Mouse (Mus musculus): Measurements from ENCODE around the gene Syngr3. TPM values are rescaled to one million over a fixed set of nuclear protein-coding genes. Genes with fewer than 3 reads are reported as not detected.

Syngr3 gene
- polyA plus RNA-seq, 1 experiment from 2014 or later, result 1.9 TPM

- peaks cover 26% of the 10 kb centered on the region for H3K27me3 ChIP-seq (ENCODE audit: control insufficient read depth, insufficient read depth, low read depth, low read length)
- peak; percentile 63; the same call in 1 of the 2 replicates for ATAC-seq (ENCODE audit: low read depth)
- H3K27ac ChIP-seq (ENCODE audit: low read length), result peak overlapping the region; percentile 88
- 2% methylated on average over 19 of the region's 19 CpGs for whole genome bisulfite sequencing
- H3K4me1 ChIP-seq (replicated peaks; ENCODE audit: control insufficient read depth, insufficient read depth, low read length), result peaks cover 22% of the 10 kb centered on the region
- peak overlapping the region; percentile 65 for H3K9ac ChIP-seq (ENCODE audit: low read length)
- H3K4me2 ChIP-seq (ENCODE audit: low read depth, low read length), result peak overlapping the region; percentile 83
- no peaks in the 10 kb centered on the region for H3K36me3 ChIP-seq (ENCODE audit: control insufficient read depth, insufficient read depth, low read length)
- peak overlapping the region; percentile 43 for H3K4me3 ChIP-seq (ENCODE audit: low read length)
- no peaks in the 10 kb centered on the region for H3K9me3 ChIP-seq (ENCODE audit: control insufficient read depth, low read length)
Measured at GRCm38 (mm10) chr17:24653967-24654710, 35.6 kb downstream of the Syngr3 start.

- WGBS, result 58% methylated on average over 3 of the region's 3 CpGs
- Histone ChIP-seq H3K4me1 (replicated peaks; ENCODE audit: control insufficient read depth, insufficient read depth, low read length) (peaks cover 29% of the 10 kb centered on the region), H3K27me3 (ENCODE audit: control insufficient read depth, insufficient read depth, low read depth, low read length) (peaks cover 4% of the 10 kb centered on the region; the same call in 1 of the 2 replicates), H3K27ac (ENCODE audit: low read length) (no peak overlapping the region), H3K4me3 (ENCODE audit: low read length) (no peak overlapping the region), H3K4me2 (ENCODE audit: low read depth, low read length) (no peak overlapping the region), H3K9ac (ENCODE audit: low read length) (no peak overlapping the region), H3K9me3 (ENCODE audit: control insufficient read depth, low read length) (no peaks in the 10 kb centered on the region), H3K36me3 (ENCODE audit: control insufficient read depth, insufficient read depth, low read length) (no peaks in the 10 kb centered on the region)
- no peak for ATAC-seq (ENCODE audit: low read depth)
Measured at GRCm38 (mm10) chr17:24651835-24652234, 37.9 kb downstream of the Syngr3 start.

- Histone ChIP-seq H3K4me1 (replicated peaks; ENCODE audit: control insufficient read depth, insufficient read depth, low read length) (peaks cover 29% of the 10 kb centered on the region), H3K9ac (ENCODE audit: low read length) (no peak overlapping the region), H3K27me3 (ENCODE audit: control insufficient read depth, insufficient read depth, low read depth, low read length) (no peaks in the 10 kb centered on the region), H3K27ac (ENCODE audit: low read length) (peak overlapping the region; percentile 15; the same call in 1 of the 2 replicates), H3K36me3 (ENCODE audit: control insufficient read depth, insufficient read depth, low read length) (no peaks in the 10 kb centered on the region), H3K4me2 (ENCODE audit: low read depth, low read length) (peak overlapping the region; percentile 83), H3K4me3 (ENCODE audit: low read length) (no peak overlapping the region), H3K9me3 (ENCODE audit: control insufficient read depth, low read length) (no peaks in the 10 kb centered on the region)
- 69% methylated on average over 4 of the region's 4 CpGs for WGBS
- ATAC-seq (ENCODE audit: low read depth), result no peak
Measured at GRCm38 (mm10) chr17:24650766-24651165, 39.0 kb downstream of the Syngr3 start.

- peak within 1 kb of the TSS; percentile 67 for H3K27ac ChIP-seq (ENCODE audit: low read length)
- no peaks in the 10 kb centered on the region for H3K27me3 ChIP-seq (ENCODE audit: control insufficient read depth, insufficient read depth, low read depth, low read length)
- H3K36me3 ChIP-seq (ENCODE audit: control insufficient read depth, insufficient read depth, low read length), result no peaks in the 10 kb centered on the region
- H3K4me1 ChIP-seq (replicated peaks; ENCODE audit: control insufficient read depth, insufficient read depth, low read length), result peaks cover 33% of the 10 kb centered on the region
- WGBS, result under 1% methylated on average over 25 of the region's 41 CpGs
- H3K4me2 ChIP-seq (ENCODE audit: low read depth, low read length), result peak within 1 kb of the TSS; percentile 83
- ATAC-seq (ENCODE audit: low read depth), result peak; percentile 83
- no peaks in the 10 kb centered on the region for H3K9me3 ChIP-seq (ENCODE audit: control insufficient read depth, low read length)
- H3K9ac ChIP-seq (ENCODE audit: low read length), result peak within 1 kb of the TSS; percentile 93
- H3K4me3 ChIP-seq (ENCODE audit: low read length), result peak within 1 kb of the TSS; percentile 86
Measured at GRCm38 (mm10) chr17:24650070-24650616, 39.6 kb downstream of the Syngr3 start, which contains the start of gene Slc9a3r2. Gene Slc9a3r2, minus strand, starts transcription at chr17:24650327.

- Histone ChIP-seq H3K9ac (ENCODE audit: low read length) (peak overlapping the region; percentile 93), H3K4me3 (ENCODE audit: low read length) (peak overlapping the region; percentile 86), H3K4me2 (ENCODE audit: low read depth, low read length) (peak overlapping the region; percentile 83), H3K27me3 (ENCODE audit: control insufficient read depth, insufficient read depth, low read depth, low read length) (no peaks in the 10 kb centered on the region), H3K27ac (ENCODE audit: low read length) (peak overlapping the region; percentile 67), H3K9me3 (ENCODE audit: control insufficient read depth, low read length) (no peaks in the 10 kb centered on the region), H3K4me1 (replicated peaks; ENCODE audit: control insufficient read depth, insufficient read depth, low read length) (peaks cover 38% of the 10 kb centered on the region), H3K36me3 (ENCODE audit: control insufficient read depth, insufficient read depth, low read length) (no peaks in the 10 kb centered on the region)
- WGBS, result under 1% methylated on average over 35 of the region's 35 CpGs
- peak; percentile 24; the same call in 1 of the 2 replicates for ATAC-seq (ENCODE audit: low read depth)
Measured at GRCm38 (mm10) chr17:24649581-24650069, 40.1 kb downstream of the Syngr3 start.

GRCm38 (mm10) chr17:24648731-24649377 lies 40.9 kb downstream of the Syngr3 start:
- WGBS, result 65% methylated on average over 10 of the region's 10 CpGs
- Histone ChIP-seq H3K36me3 (ENCODE audit: control insufficient read depth, insufficient read depth, low read length) (no peaks in the 10 kb centered on the region), H3K27ac (ENCODE audit: low read length) (peak overlapping the region; percentile 67; the same call in 1 of the 2 replicates), H3K4me3 (ENCODE audit: low read length) (peak overlapping the region; percentile 86), H3K9ac (ENCODE audit: low read length) (peak overlapping the region; percentile 93), H3K4me2 (ENCODE audit: low read depth, low read length) (peak overlapping the region; percentile 83), H3K27me3 (ENCODE audit: control insufficient read depth, insufficient read depth, low read depth, low read length) (no peaks in the 10 kb centered on the region), H3K9me3 (ENCODE audit: control insufficient read depth, low read length) (no peaks in the 10 kb centered on the region), H3K4me1 (replicated peaks; ENCODE audit: control insufficient read depth, insufficient read depth, low read length) (peaks cover 45% of the 10 kb centered on the region)
- ATAC-seq (ENCODE audit: low read depth), result no peak

GRCm38 (mm10) chr17:24647493-24647892 lies 42.3 kb downstream of the Syngr3 start:
- Histone ChIP-seq H3K4me3 (ENCODE audit: low read length) (peak overlapping the region; percentile 18; the same call in 1 of the 2 replicates), H3K36me3 (ENCODE audit: control insufficient read depth, insufficient read depth, low read length) (no peaks in the 10 kb centered on the region), H3K27me3 (ENCODE audit: control insufficient read depth, insufficient read depth, low read depth, low read length) (no peaks in the 10 kb centered on the region), H3K9ac (ENCODE audit: low read length) (peak overlapping the region; percentile 52), H3K9me3 (ENCODE audit: control insufficient read depth, low read length) (no peaks in the 10 kb centered on the region), H3K4me2 (ENCODE audit: low read depth, low read length) (peak overlapping the region; percentile 41), H3K4me1 (replicated peaks; ENCODE audit: control insufficient read depth, insufficient read depth, low read length) (peaks cover 47% of the 10 kb centered on the region), H3K27ac (ENCODE audit: low read length) (peak overlapping the region; percentile 65)
- no peak for ATAC-seq (ENCODE audit: low read depth)
- WGBS, result 69% methylated on average over 11 of the region's 11 CpGs

- WGBS, result 80% methylated on average over 4 of the region's 4 CpGs
- H3K9me3 ChIP-seq (ENCODE audit: control insufficient read depth, low read length), result no peaks in the 10 kb centered on the region
- H3K4me1 ChIP-seq (replicated peaks; ENCODE audit: control insufficient read depth, insufficient read depth, low read length), result peaks cover 47% of the 10 kb centered on the region
- no peak overlapping the region for H3K9ac ChIP-seq (ENCODE audit: low read length)
- ATAC-seq (ENCODE audit: low read depth), result no peak
- no peaks in the 10 kb centered on the region for H3K27me3 ChIP-seq (ENCODE audit: control insufficient read depth, insufficient read depth, low read depth, low read length)
- no peaks in the 10 kb centered on the region; the same call in 1 of the 2 replicates for H3K36me3 ChIP-seq (ENCODE audit: control insufficient read depth, insufficient read depth, low read length)
- H3K27ac ChIP-seq (ENCODE audit: low read length), result peak overlapping the region; percentile 65
- H3K4me3 ChIP-seq (ENCODE audit: low read length), result no peak overlapping the region
- no peak overlapping the region for H3K4me2 ChIP-seq (ENCODE audit: low read depth, low read length)
Measured at GRCm38 (mm10) chr17:24646381-24646780, 43.4 kb downstream of the Syngr3 start.

- ATAC-seq (ENCODE audit: low read depth), result no peak
- no peaks in the 10 kb centered on the region for H3K9me3 ChIP-seq (ENCODE audit: control insufficient read depth, low read length)
- no peak overlapping the region for H3K4me2 ChIP-seq (ENCODE audit: low read depth, low read length)
- WGBS, result 62% methylated on average over 3 of the region's 3 CpGs
- peak overlapping the region; percentile 65 for H3K27ac ChIP-seq (ENCODE audit: low read length)
- no peak overlapping the region for H3K9ac ChIP-seq (ENCODE audit: low read length)
- H3K4me3 ChIP-seq (ENCODE audit: low read length), result no peak overlapping the region
- H3K27me3 ChIP-seq (ENCODE audit: control insufficient read depth, insufficient read depth, low read depth, low read length), result no peaks in the 10 kb centered on the region
- peaks cover under 1% of the 10 kb centered on the region for H3K36me3 ChIP-seq (ENCODE audit: control insufficient read depth, insufficient read depth, low read length)
- H3K4me1 ChIP-seq (replicated peaks; ENCODE audit: control insufficient read depth, insufficient read depth, low read length), result peaks cover 47% of the 10 kb centered on the region
Measured at GRCm38 (mm10) chr17:24645916-24646315, 43.8 kb downstream of the Syngr3 start.

Data from lung, embryonic 16.5 days (tissue).